Mouse (Mus musculus) B cell, adult 67 days (primary cell): ENCODE data around the gene Gm2030. TPM values are rescaled to one million over a fixed set of nuclear protein-coding genes. Genes with fewer than 3 reads are reported as not detected.

Experiments
- total RNA-seq, 2 experiments: library from RNA; stranded (reverse); gene quantifications; 4 replicates each; pipeline ENCODE4 v1.2.4; 2023

The Gm2030 gene
- not detected for total RNA-seq

GRCm38 (mm10) chrX:26309944-26310343, at the start of gene Gm2030:
Gene Gm2030, minus strand, starts transcription at chrX:26310044.

Other genes with a start within 250 kb of the Gm2030 start
- gene Gm2012, start 78.7 kb downstream of the Gm2030 start, total RNA-seq: not detected
- not detected for gene Slx, start 235.5 kb upstream of the Gm2030 start, total RNA-seq